Mouse (Mus musculus): ENCODE measurements around the gene Olfr667.
"Not testable (repeated sequence)": the region's sequence is repeated elsewhere in the genome, so short reads cannot be mapped to it uniquely, and the experiment has no call there.

The Olfr667 gene

GRCm38 (mm10) chr7:104921382-104921781 is at the start of gene Olfr667:
Olfr667 (minus strand) TSS chr7:104921482.
- no peak for DNase-seq

- no peak for DNase-seq
Observed at GRCm38 (mm10) chr7:104962520-104962919, 41.2 kb upstream of the Olfr667 start, which contains the start of gene Olfr670. Olfr670 (minus strand) TSS chr7:104962620.

GRCm38 (mm10) chr7:104950234-104950633 is 29.0 kb upstream of the Olfr667 start:
- DNase-seq: not testable (repeated sequence)

- no peak for DNase-seq
Observed at GRCm38 (mm10) chr7:104933940-104934339, 12.7 kb upstream of the Olfr667 start, which contains the start of gene Olfr669. Olfr669 (plus strand) TSS chr7:104934240.

GRCm38 (mm10) chr7:104927957-104928356 is 6.7 kb upstream of the Olfr667 start, which contains the start of gene Olfr668:
Olfr668 (minus strand) TSS chr7:104928057.
- no peak for DNase-seq

GRCm38 (mm10) chr7:104895852-104896251 is 25.4 kb downstream of the Olfr667 start, which contains the start of gene Olfr666:
Olfr666 (minus strand) TSS chr7:104895952.
- DNase-seq: no peak

- no peak for DNase-seq
Observed at GRCm38 (mm10) chr7:104877731-104878130, 43.6 kb downstream of the Olfr667 start, which contains the start of gene Olfr665. Olfr665 (plus strand) TSS chr7:104878031.

All from cerebellum, postnatal 36 days (tissue).